ENCODE assay signal across 25 mouse cellular contexts in genomic region chr7:118263606-118264005, GRCm38 (mm10).
"Had no signal": no experiment of that assay in that cellular context is flagged by ENCODE, and none has a peak within 500 bp of the region (broad histone marks: within the 10 kb centered on the region; RNA-seq: fewer than 3 reads in every experiment).

No protein-coding gene starts in this region.

- H3K36me3 ChIP-seq: heart, embryonic 10.5 days; heart, embryonic 12.5 days; hindbrain, embryonic 10.5 days; hindbrain, embryonic 12.5 days; intestine, embryonic 15.5 days; limb, embryonic 10.5 days; limb, embryonic 12.5 days; liver, embryonic 13.5 days; liver, embryonic 15.5 days had no signal

- H3K9me3 ChIP-seq: heart, embryonic 10.5 days; heart, embryonic 12.5 days; hindbrain, embryonic 10.5 days; hindbrain, embryonic 12.5 days; intestine, embryonic 15.5 days; limb, embryonic 10.5 days; limb, embryonic 12.5 days; liver, embryonic 13.5 days; liver, embryonic 15.5 days had no signal

- H3K27ac ChIP-seq: heart, embryonic 10.5 days; hindbrain, embryonic 10.5 days; hindbrain, embryonic 12.5 days; hindbrain, embryonic 14.5 days; intestine, embryonic 15.5 days; layer of hippocampus, adult 2 months; left cerebral cortex, adult 2 months; limb, embryonic 10.5 days; limb, embryonic 12.5 days; liver, embryonic 13.5 days; liver, embryonic 15.5 days had no signal

- H3K9ac ChIP-seq: heart, embryonic 12.5 days; hindbrain, embryonic 12.5 days; hindbrain, embryonic 14.5 days; intestine, embryonic 15.5 days; limb, embryonic 12.5 days; liver, embryonic 13.5 days; liver, embryonic 15.5 days; liver, postnatal 0 days had no signal

- H3K4me1 ChIP-seq: heart, embryonic 12.5 days; hindbrain, embryonic 10.5 days; hindbrain, embryonic 12.5 days; intestine, embryonic 15.5 days; limb, embryonic 10.5 days; limb, embryonic 12.5 days had no signal

- DNase-seq: gastrocnemius, adult 2 months; gastrocnemius, postnatal 10 days; gastrocnemius, postnatal 25 days; heart, adult 18-20 months; heart, postnatal 10 days; heart, postnatal 4 days; kidney, adult 18-20 months; kidney, adult 8-10 months; kidney, postnatal 10 days; kidney, postnatal 25 days; kidney, postnatal 4 days; liver; liver, embryonic 13.5 days; liver, postnatal 0 days had no signal

- H3K4me3 ChIP-seq: gastrocnemius, adult 2 months; heart, embryonic 10.5 days; heart, embryonic 12.5 days; hindbrain, embryonic 10.5 days; hindbrain, embryonic 12.5 days; intestine, embryonic 15.5 days; layer of hippocampus, adult 2 months; left cerebral cortex, adult 2 months; limb, embryonic 10.5 days; limb, embryonic 12.5 days; liver, embryonic 13.5 days; liver, embryonic 15.5 days had no signal

- H3K27me3 ChIP-seq: heart, embryonic 12.5 days; hindbrain, embryonic 12.5 days; intestine, embryonic 15.5 days; limb, embryonic 12.5 days; liver, embryonic 13.5 days; liver, embryonic 15.5 days had no signal
